Mouse (Mus musculus): ENCODE measurements around the gene Lyrm7.

Gene Lyrm7

GRCm38 (mm10) chr11:54802621-54803020 lies 58.1 kb downstream of the Lyrm7 start:
- ChIA-PET POLR2A (interaction anchor here in 3 of 4 experiments (1.3 to 4.5 kb wide), 3 partner anchors 15 kb away, joined by 4 to 33 read pairs (median 6); partner anchors contain the start of gene Cdc42se2 (in 3 of the 3)), CTCF (no interaction called here)

GRCm38 (mm10) chr11:54801791-54802558 lies 58.7 kb downstream of the Lyrm7 start:
- ChIA-PET POLR2A (interaction anchor here in 3 of 4 experiments (0.7 to 4.5 kb wide), 4 partner anchors 14 to 59 kb away, joined by 3 to 33 read pairs (median 5); partner anchors contain the start of genes Cdc42se2 (in 3 of the 3) and Lyrm7 (in 1 of the 3)), CTCF (no interaction called here)

GRCm38 (mm10) chr11:54796551-54796950 lies 64.2 kb downstream of the Lyrm7 start:
- ChIA-PET CTCF (interaction anchor here in 3 of 4 experiments (0.6 to 1.4 kb wide), 7 partner anchors 8 to 408 kb away, joined by 3 to 5 read pairs (median 3); partner anchors contain the start of gene Cdc42se2 (in 1 of the 3)), POLR2A (interaction anchor here (0.5 to 3.7 kb wide), 24 partner anchors 8 to 408 kb away, joined by 3 to 94 read pairs (median 4); partner anchors contain the start of genes Cdc42se2 (in 4 of the 4) and Lyrm7 (in 2 of the 4))

GRCm38 (mm10) chr11:54794678-54795077 lies 66.0 kb downstream of the Lyrm7 start:
- ChIA-PET CTCF (no interaction called here), POLR2A (interaction anchor here in 2 of 4 experiments (1.3 to 1.8 kb wide), 3 partner anchors 10 to 165 kb away, joined by 3 to 4 read pairs (median 3); partner anchors contain the start of gene Lyrm7 (in 1 of the 2))

- POLR2A ChIA-PET: interaction anchor here in 2 of 4 experiments (1.0 to 1.7 kb wide), 4 partner anchors 11 to 67 kb away, joined by 3 to 9 read pairs (median 4); partner anchors contain the start of gene Lyrm7 (in 1 of the 2)
- CTCF ChIA-PET: no interaction called here
Observed at GRCm38 (mm10) chr11:54793173-54793572, 67.5 kb downstream of the Lyrm7 start.

- CTCF ChIA-PET: interaction anchor here in 1 of 4 experiments (1.0 kb wide), 1 partner anchor 139 kb away, joined by 4 read pairs; no protein-coding TSS in a partner anchor
- POLR2A ChIA-PET: interaction anchor here in 2 of 4 experiments (1.7 kb wide), 2 partner anchors 13 to 69 kb away, joined by 4 to 9 read pairs; partner anchors contain the start of gene Lyrm7 (in 1 of the 2)
Observed at GRCm38 (mm10) chr11:54791458-54791857, 69.3 kb downstream of the Lyrm7 start.

- POLR2A ChIA-PET: interaction anchor here (0.6 to 3.4 kb wide), 127 partner anchors 8 to 897 kb away, joined by 3 to 94 read pairs (median 5); partner anchors contain the start of genes Lyrm7 (in 3 of the 4), Fnip1 (in 2 of the 4), Rapgef6 (in 2 of the 4) and Anxa6 (in 1 of the 4)
Observed at GRCm38 (mm10) chr11:54787488-54788474, 72.9 kb downstream of the Lyrm7 start, which contains the start of gene Cdc42se2. TSS of gene Cdc42se2 (minus strand) at chr11:54787675.

GRCm38 (mm10) chr11:54786858-54787487 lies 73.7 kb downstream of the Lyrm7 start:
- ChIA-PET POLR2A (interaction anchor here (0.6 to 3.4 kb wide), 128 partner anchors 9 to 1463 kb away, joined by 3 to 94 read pairs (median 5); partner anchors contain the start of genes Lyrm7 (in 3 of the 4), Fnip1 (in 2 of the 4), Rapgef6 (in 2 of the 4) and Anxa6 (in 1 of the 4)), CTCF (interaction anchor here (0.5 to 2.5 kb wide), 8 partner anchors 10 to 939 kb away, joined by 3 to 10 read pairs (median 4); partner anchors contain the start of gene Lyrm7 (in 1 of the 4))

More at GRCm38 (mm10) chr11:54787488-54788474, 72.9 kb downstream of the Lyrm7 start, which contains the start of gene Cdc42se2:
- CTCF ChIA-PET: interaction anchor here (0.5 to 2.5 kb wide), 11 partner anchors 9 to 940 kb away, joined by 3 to 10 read pairs (median 3); partner anchors contain the start of gene Lyrm7 (in 1 of the 4)

- POLR2A ChIA-PET: interaction anchor here in 2 of 4 experiments (0.9 to 3.4 kb wide), 15 partner anchors 9 to 348 kb away, joined by 4 to 94 read pairs (median 19); partner anchors contain the start of genes Lyrm7 (in 2 of the 2), Fnip1 (in 1 of the 2) and Rapgef6 (in 1 of the 2)
Observed at GRCm38 (mm10) chr11:54785566-54785965, 75.2 kb downstream of the Lyrm7 start.

GRCm38 (mm10) chr11:54784436-54784835 lies 76.3 kb downstream of the Lyrm7 start:
- CTCF ChIA-PET: no interaction called here

More at GRCm38 (mm10) chr11:54785566-54785965, 75.2 kb downstream of the Lyrm7 start:
- CTCF ChIA-PET: no interaction called here

GRCm38 (mm10) chr11:54782253-54782652 lies 78.5 kb downstream of the Lyrm7 start:
- POLR2A ChIA-PET: interaction anchor here in 1 of 4 experiments (0.9 to 1.1 kb wide), 2 partner anchors 53 to 260 kb away, joined by 3 read pairs; partner anchors contain the start of gene Rapgef6
- CTCF ChIA-PET: no interaction called here

More at GRCm38 (mm10) chr11:54784436-54784835, 76.3 kb downstream of the Lyrm7 start:
- POLR2A ChIA-PET: no interaction called here

- CTCF ChIA-PET: no interaction called here
- POLR2A ChIA-PET: interaction anchor here in 1 of 4 experiments (1.2 kb wide), 1 partner anchor 61 kb away, joined by 5 read pairs; no protein-coding TSS in a partner anchor
Observed at GRCm38 (mm10) chr11:54779946-54780345, 80.8 kb downstream of the Lyrm7 start.

GRCm38 (mm10) chr11:54778131-54778844 lies 82.4 kb downstream of the Lyrm7 start:
- ChIA-PET POLR2A (interaction anchor here in 2 of 4 experiments (0.6 to 5.5 kb wide), 8 partner anchors 9 to 234 kb away, joined by 3 to 55 read pairs (median 4); partner anchors contain the start of gene Cdc42se2 (in 2 of the 2)), CTCF (interaction anchor here in 2 of 4 experiments (0.6 kb wide), 3 partner anchors 22 to 580 kb away, joined by 3 to 24 read pairs (median 4); no protein-coding TSS in a partner anchor)

GRCm38 (mm10) chr11:54777387-54778130 lies 83.2 kb downstream of the Lyrm7 start:
- CTCF ChIA-PET: interaction anchor here in 2 of 4 experiments (0.6 kb wide), 3 partner anchors 22 to 581 kb away, joined by 3 to 24 read pairs (median 4); no protein-coding TSS in a partner anchor
- POLR2A ChIA-PET: interaction anchor here in 3 of 4 experiments (0.6 to 5.5 kb wide), 11 partner anchors 9 to 320 kb away, joined by 3 to 55 read pairs (median 4); partner anchors contain the start of gene Cdc42se2 (in 2 of the 3)
